Mouse (Mus musculus): Measurements from ENCODE around the gene Hpcal1.
A peak's percentile ranks its signal among the peaks of the same experiment; 100 is the strongest.

Gene Hpcal1

GRCm38 (mm10) chr12:17690564-17691281 lies at the start of gene Hpcal1:
Gene Hpcal1 (plus strand): TSS chr12:17690856.
- DNase-seq (ENCODE audit: low spot score), result peak; percentile 85

GRCm38 (mm10) chr12:17641269-17641668 lies 49.4 kb upstream of the Hpcal1 start:
- no peak for DNase-seq (ENCODE audit: low spot score)

DNA sequence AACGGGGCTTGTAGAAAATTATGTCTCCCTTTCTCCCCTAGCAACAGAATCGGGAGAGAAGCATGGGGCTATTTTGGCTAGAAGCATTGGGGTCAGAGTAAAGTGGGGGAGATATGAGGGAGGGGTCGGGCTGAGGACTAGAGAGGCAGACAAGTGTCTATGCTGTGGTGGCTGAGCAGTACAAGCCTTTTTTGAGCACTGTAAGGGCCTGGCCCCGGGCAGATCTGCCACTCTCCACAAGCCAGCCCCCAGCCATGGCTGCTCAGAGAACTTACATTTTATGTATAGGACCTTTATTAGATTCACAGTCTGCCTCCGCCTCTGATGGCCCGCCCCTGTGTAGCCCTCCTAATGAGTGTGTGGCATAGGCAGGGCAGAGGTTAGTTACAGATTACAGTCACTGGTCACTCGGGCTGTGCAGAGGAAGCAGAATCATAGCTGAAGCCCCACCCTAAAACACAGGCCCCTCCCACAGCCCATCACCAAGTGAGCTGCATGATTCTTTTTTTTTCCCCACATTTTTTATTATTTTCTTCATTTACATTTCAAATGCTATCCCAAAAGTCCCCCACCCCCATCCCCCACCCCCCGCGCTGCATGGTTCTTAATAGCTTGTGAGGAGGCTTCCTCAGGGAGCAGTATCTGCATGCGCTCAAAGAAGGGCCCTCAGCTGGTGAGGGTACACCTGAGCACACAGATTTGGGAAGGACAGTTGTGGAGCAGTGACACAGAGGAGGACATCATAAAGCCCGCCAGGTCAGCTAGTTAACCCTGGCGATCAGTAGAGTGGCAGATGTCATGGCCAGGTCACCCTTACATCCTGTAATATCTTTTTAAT lies 46.1 kb upstream of the Hpcal1 start:
- no peak for DNase-seq (ENCODE audit: low spot score)

DNA sequence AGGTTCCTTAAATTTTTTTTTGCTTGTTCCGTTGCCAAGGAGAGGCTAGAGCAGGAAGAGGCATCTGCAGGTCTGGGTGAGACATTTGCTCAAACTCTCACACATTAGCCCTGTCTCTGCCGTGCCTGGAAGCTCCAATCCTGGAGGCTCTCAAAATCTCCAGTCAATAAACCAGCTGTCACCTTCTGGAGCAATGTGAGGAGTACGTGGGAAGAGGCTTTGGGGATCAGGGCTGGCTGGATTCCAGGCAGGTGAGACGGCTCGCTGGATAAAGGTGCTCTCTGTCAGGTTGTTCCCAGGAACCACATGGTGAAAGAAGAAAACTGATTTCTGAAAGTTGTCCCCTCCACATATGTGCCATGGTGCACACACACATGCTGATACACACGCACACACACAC lies 44.2 kb upstream of the Hpcal1 start:
- no peak for DNase-seq (ENCODE audit: low spot score)

- DNase-seq (ENCODE audit: low spot score), result no peak
Measured at GRCm38 (mm10) chr12:17651223-17652095, 39.2 kb upstream of the Hpcal1 start.

- DNase-seq (ENCODE audit: low spot score), result no peak
Measured at GRCm38 (mm10) chr12:17652216-17653050, 38.2 kb upstream of the Hpcal1 start.

DNA sequence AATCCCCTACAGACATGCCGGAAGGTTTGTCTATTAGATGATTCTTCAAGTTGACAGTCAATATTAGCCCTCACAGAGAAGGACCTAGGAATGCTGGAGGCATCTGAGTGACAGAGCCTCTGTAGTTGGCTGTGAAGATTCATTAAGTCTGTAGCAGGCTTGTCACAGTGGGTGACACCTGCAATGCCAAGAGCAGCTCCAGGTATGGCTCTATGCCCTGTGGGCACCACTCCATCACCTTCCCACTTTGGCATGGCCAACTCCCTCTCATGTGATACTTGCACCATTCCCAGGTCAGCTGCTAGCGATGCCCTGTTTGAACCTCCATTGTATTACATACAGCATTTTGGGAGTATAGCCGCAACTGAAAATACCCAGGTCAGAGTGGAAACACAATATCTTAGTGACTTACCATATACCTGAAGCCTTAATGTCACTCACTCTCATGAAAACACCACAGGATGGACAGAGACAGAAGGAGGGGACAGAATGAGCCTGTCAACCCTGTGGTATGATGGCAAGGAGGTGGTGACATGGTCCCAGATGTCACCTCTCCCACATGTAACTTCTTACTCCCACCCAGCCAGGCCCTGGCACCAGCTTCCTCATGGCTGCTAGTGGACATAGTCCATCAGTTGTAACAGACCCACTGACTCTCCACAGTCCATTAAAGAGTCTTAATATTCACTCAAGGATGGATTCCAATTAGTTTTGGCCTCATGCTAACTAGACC lies 37.4 kb upstream of the Hpcal1 start:
- no peak for DNase-seq (ENCODE audit: low spot score)

- no peak for DNase-seq (ENCODE audit: low spot score)
Measured at GRCm38 (mm10) chr12:17657561-17658195, 33.0 kb upstream of the Hpcal1 start.

DNA sequence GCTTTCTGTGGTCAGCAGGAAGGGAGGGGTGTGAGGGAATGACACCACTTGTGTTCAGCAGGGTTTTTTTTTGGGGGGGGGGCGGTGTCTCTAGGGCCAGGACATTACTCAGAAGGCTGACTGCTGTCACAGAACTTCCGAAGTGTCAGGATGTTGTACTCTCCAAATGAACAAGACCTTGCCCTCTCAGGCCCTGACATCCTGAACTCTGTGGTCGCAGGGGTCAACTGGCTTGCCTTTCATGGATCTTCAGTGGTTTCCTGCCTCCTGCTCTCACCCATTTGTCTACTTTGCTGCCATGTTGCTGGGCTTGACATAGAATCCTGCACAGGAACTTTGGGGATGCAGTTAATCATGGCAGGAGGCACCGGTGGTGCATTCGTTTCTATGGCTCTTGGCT lies 32.1 kb upstream of the Hpcal1 start:
- DNase-seq (ENCODE audit: low spot score), result no peak

GRCm38 (mm10) chr12:17661483-17661920 lies 29.2 kb upstream of the Hpcal1 start:
- no peak for DNase-seq (ENCODE audit: low spot score)

DNA sequence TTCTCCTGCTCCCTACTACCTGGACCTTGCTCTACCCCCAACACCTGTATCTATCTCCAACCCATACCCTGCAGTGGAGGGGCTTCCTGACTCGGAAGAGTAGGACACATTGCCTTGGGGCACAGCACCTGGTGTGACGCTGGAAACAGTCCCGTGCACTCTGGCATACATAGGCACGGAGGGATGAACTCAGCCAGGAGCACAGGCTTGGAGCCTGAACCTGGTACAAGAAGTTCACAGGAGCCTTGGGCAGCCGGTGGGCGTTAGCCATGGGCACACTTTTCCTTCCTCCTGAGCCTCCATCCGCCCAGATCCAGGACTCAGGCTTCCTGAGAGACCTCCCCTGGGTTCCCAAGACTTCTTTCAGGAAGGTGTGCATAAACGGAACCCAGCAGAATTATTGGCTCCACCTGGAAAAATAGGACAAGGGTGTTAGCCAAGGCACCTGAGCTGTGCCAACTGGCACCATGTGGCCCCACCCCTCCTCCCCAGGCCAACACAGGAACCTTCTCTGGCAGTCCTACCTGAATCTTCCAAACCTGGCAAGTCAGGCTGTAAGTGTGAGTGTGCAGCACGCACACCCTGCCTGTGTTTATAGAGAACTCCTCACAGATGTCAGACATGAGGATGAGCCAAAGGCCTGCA lies 26.5 kb upstream of the Hpcal1 start:
- no peak for DNase-seq (ENCODE audit: low spot score)

DNA sequence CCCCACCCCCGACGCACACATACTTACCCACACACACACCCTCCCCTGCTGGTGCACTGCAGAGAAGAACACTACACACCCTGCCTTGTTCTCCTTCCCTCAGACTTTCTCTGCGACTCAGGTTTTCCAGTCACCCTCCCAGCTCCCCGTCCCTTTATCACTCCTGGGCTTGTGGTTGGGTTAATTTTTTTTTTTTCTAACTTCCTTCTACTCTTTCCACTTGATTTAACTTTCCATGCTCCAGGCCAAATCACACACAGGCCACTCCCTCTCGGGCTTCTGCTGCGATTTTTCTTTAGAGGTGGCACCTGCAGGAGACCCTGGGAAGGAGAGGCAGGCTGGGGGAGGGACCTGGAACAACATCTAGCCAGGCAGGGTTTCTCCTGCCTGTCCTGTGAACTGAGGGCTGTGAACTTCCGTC lies 24.7 kb upstream of the Hpcal1 start:
- no peak for DNase-seq (ENCODE audit: low spot score)

DNA sequence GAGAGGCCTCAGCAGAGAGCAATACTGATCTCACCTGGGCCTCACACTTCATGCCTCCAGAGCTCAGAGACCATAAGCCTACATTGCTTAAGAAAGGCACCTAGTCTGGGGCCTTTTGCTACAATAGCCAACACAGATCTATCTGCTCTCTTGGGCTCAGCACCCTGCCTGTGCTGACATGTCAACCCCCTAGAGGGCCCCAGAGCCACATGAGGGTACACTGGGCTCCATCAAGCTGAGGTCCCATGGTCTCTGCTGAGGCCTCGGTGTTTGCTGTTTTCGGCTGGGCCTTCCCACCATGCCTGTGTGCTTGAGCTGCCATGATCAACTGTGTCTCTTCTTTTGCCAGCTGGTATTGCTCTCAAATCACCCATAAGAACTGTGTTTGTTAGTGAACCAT lies 24.0 kb upstream of the Hpcal1 start:
- no peak for DNase-seq (ENCODE audit: low spot score)

- DNase-seq (ENCODE audit: low spot score), result no peak
Measured at GRCm38 (mm10) chr12:17673729-17674128, 16.9 kb upstream of the Hpcal1 start.

GRCm38 (mm10) chr12:17674182-17674812 lies 16.4 kb upstream of the Hpcal1 start:
- DNase-seq (ENCODE audit: low spot score), result no peak

DNA sequence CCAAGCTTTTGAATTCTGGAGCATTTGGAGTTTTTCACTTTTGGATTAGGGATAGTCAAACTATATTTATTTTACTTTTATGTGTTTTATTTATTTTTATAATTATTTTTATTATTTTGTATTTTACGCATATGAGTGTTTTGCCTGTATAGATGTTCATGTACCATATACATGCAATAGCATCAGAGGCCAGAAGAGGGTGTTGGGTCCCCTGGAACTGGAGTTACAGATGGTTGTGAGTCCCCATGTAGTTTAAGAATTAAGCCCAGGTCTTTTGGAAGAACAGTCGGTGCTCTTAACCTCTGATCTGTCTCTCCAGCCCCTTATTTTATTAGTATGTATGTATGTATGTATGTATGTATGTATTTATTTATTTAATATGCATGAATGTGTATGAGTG lies 12.9 kb upstream of the Hpcal1 start:
- no peak for DNase-seq (ENCODE audit: low spot score)

GRCm38 (mm10) chr12:17679571-17679970 lies 11.1 kb upstream of the Hpcal1 start:
- DNase-seq (ENCODE audit: low spot score), result no peak

DNA sequence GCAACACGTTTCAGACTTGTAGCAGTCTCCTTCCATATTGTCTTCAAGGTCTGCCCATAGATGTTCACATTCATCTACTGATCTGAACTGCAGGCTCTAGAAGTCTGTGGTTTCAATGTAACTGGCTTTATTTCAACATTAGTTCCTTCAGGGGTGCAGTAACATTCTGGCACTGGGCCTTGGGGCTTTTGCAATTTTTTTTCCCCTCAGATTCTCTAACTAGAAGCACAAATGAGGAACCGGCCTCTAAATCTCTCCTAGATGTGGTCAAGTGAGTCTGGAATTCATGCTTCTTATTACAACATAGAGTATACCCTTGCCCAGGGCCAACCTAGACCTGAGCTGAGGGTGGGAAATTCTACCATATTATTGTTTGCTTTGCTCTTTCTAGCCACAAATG lies 8.5 kb upstream of the Hpcal1 start:
- DNase-seq (ENCODE audit: low spot score), result no peak

DNA sequence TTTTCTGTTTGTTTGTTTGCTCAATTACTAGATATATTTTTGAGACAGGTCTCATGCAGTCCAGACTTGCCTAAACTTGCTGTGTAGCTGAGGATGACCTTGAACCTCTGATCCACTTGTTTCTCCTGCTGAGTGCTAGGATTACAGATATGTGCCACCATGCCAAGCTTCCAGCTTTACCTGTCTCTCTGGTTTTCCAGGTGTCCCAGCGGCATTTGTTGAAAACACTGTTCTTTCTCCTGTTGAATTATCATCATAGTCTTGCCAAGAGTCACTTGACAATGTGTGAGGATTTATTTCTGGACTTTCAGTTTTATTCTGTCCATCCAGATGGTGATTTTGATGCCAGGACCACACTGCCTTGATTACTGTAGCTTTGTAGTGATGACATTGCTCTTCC lies 6.3 kb upstream of the Hpcal1 start:
- DNase-seq (ENCODE audit: low spot score), result no peak

Data from urinary bladder, postnatal 10 days (tissue).